Mouse (Mus musculus) liver, embryonic 11.5 days (tissue): Measurements from ENCODE around the gene Adk. TPM values are rescaled to one million over a fixed set of nuclear protein-coding genes. Genes with fewer than 3 reads are reported as not detected.
A peak's percentile ranks its signal among the peaks of the same experiment; 100 is the strongest.

Source experiments
- ATAC-seq: fragments of 200-750 bp; cut with Nextera tagmentation; replicated peaks from 2 replicates; pipeline ENCODE4 v1.8.0; 2017; ENCODE audit warnings: moderate number of reproducible peaks, mild to moderate bottlenecking, moderate TSS enrichment, moderate library complexity; ENCODE audit not compliant: low FRiP score
- DNase-seq: peaks from one replicate; pipeline ENCODE4 v3.0.0-alpha.2; 2017; ENCODE audit warnings: low spot score
- H3K27ac ChIP-seq: fragments of 300-500 bp; sonication (generic); 2 replicates; pipeline ENCODE4 v1.5.1; 2014; ENCODE audit warnings: mild to moderate bottlenecking, low read depth, low read length, control low read depth
- H3K27me3 ChIP-seq: fragments of 300-500 bp; sonication (generic); replicated peaks from 2 replicates; pipeline ENCODE4 v1.6.1; 2014; ENCODE audit warnings: low read length, mixed read lengths; ENCODE audit not compliant: control insufficient read depth, insufficient read depth
- H3K36me3 ChIP-seq: fragments of 300-500 bp; sonication (generic); 2 replicates; pipeline ENCODE4 v1.6.1; 2014; ENCODE audit warnings: mild to moderate bottlenecking, low read length, moderate library complexity, mixed read lengths; ENCODE audit not compliant: control insufficient read depth, insufficient read depth
- H3K4me1 ChIP-seq: fragments of 300-500 bp; sonication (generic); replicated peaks from 2 replicates; pipeline ENCODE4 v1.6.1; 2014; ENCODE audit warnings: low read length, mixed read lengths; ENCODE audit not compliant: control insufficient read depth, insufficient read depth
- H3K4me2 ChIP-seq: fragments of 300-500 bp; sonication (generic); 2 replicates; pipeline ENCODE4 v1.6.1; 2014; ENCODE audit warnings: mild to moderate bottlenecking, control low read depth, moderate library complexity
- H3K4me3 ChIP-seq: fragments of 300-500 bp; sonication (generic); 2 replicates; pipeline ENCODE4 v1.5.1; 2014; ENCODE audit warnings: low read depth, low read length, control low read depth
- H3K9ac ChIP-seq: fragments of 300-500 bp; sonication (generic); 2 replicates; pipeline ENCODE4 v1.6.1; 2014; ENCODE audit warnings: low read depth, low read length, control low read depth
- H3K9me3 ChIP-seq: fragments of 300-500 bp; sonication (generic); 2 replicates; pipeline ENCODE4 v1.6.1; 2016; ENCODE audit warnings: low read length, inconsistent platforms, mixed read lengths; ENCODE audit not compliant: control insufficient read depth
- WGBS: fragments of 180-500 bp; shearing (Covaris S2); extraction: QIAGEN DNeasy Blood & Tissue Kit; methylation state at CpG from one replicate; pipeline ENCODE4 v1.1.7; 2014; 5-methylcytosine and 5-hydroxymethylcytosine counted together
- polyA plus RNA-seq: library from polyadenylated mRNA; unstranded; fragments of >200 nt; fragmentation: Nextera tagmentation; extraction: Ambion mirVana; gene quantifications from 2 replicates; pipeline ENCODE4 v1.2.1, GENCODE M21; 2014

Adk gene
- polyA plus RNA-seq, 1 experiment from 2014 or later, result 253 TPM

GRCm38 (mm10) chr14:21112174-21112573 is 59.8 kb downstream of the Adk start:
- ATAC-seq, result no peak
- Histone ChIP-seq H3K4me1 (0 out of 2 replicates have a peak, but pooled peaks cover 3% of the 10 kb centered on the region), H3K4me2 (no peak overlapping the region), H3K27me3 (no peaks in the 10 kb centered on the region), H3K4me3 (no peak overlapping the region), H3K9me3 (no peaks in the 10 kb centered on the region), H3K9ac (no peak overlapping the region), H3K36me3 (no peaks in the 10 kb centered on the region), H3K27ac (no peak overlapping the region)
- DNase-seq, result no peak
- 78% methylated on average over 5 of the region's 5 CpGs for WGBS

- no peaks in the 10 kb centered on the region for H3K27me3 ChIP-seq
- H3K27ac ChIP-seq, result no peak overlapping the region
- H3K4me1 ChIP-seq, result 0 out of 2 replicates have a peak, but pooled peaks cover 3% of the 10 kb centered on the region
- H3K36me3 ChIP-seq, result no peaks in the 10 kb centered on the region
- H3K4me3 ChIP-seq, result no peak overlapping the region
- no peak overlapping the region; the same call in 1 of the 2 replicates for H3K4me2 ChIP-seq
- no peaks in the 10 kb centered on the region for H3K9me3 ChIP-seq
- ATAC-seq (peak; percentile 52; the same call in 1 of the 2 replicates), DNase-seq (no peak)
- 74% methylated on average over 6 of the region's 6 CpGs for WGBS
- H3K9ac ChIP-seq, result no peak overlapping the region
These were observed 60.4 kb downstream of the Adk start for GRCm38 (mm10) chr14:21112742-21113141.

- H3K36me3 ChIP-seq, result no peaks in the 10 kb centered on the region
- no peaks in the 10 kb centered on the region for H3K9me3 ChIP-seq
- H3K4me2 ChIP-seq, result no peak overlapping the region
- no peak overlapping the region for H3K9ac ChIP-seq
- no peaks in the 10 kb centered on the region for H3K27me3 ChIP-seq
- ATAC-seq (no peak), DNase-seq (no peak)
- no peak overlapping the region for H3K4me3 ChIP-seq
- no peak overlapping the region for H3K27ac ChIP-seq
- peaks cover 3% of the 10 kb centered on the region; the same call in 1 of the 2 replicates for H3K4me1 ChIP-seq
These were observed 62.0 kb downstream of the Adk start for GRCm38 (mm10) chr14:21114339-21114738.

- H3K9me3 ChIP-seq, result no peaks in the 10 kb centered on the region
- 0 out of 2 replicates have a peak overlapping the region, but pooled peaks have one; percentile 3 for H3K4me2 ChIP-seq
- no peak overlapping the region for H3K27ac ChIP-seq
- 67% methylated on average over 4 of the region's 4 CpGs for WGBS
- H3K36me3 ChIP-seq, result no peaks in the 10 kb centered on the region
- no peak overlapping the region for H3K4me3 ChIP-seq
- DNase-seq (no peak), ATAC-seq (no peak)
- H3K27me3 ChIP-seq, result no peaks in the 10 kb centered on the region
- H3K9ac ChIP-seq, result no peak overlapping the region
- peaks cover 3% of the 10 kb centered on the region; the same call in 1 of the 2 replicates for H3K4me1 ChIP-seq
These were observed 62.9 kb downstream of the Adk start for GRCm38 (mm10) chr14:21115318-21115717.

- Histone ChIP-seq H3K4me3 (no peak overlapping the region), H3K4me2 (no peak overlapping the region), H3K9me3 (no peaks in the 10 kb centered on the region), H3K4me1 (peaks cover 3% of the 10 kb centered on the region; the same call in 1 of the 2 replicates), H3K9ac (no peak overlapping the region), H3K36me3 (no peaks in the 10 kb centered on the region), H3K27ac (no peak overlapping the region), H3K27me3 (no peaks in the 10 kb centered on the region)
- ATAC-seq (peak; percentile 48; the same call in 1 of the 2 replicates), DNase-seq (no peak)
- 52% methylated on average over 3 of the region's 3 CpGs for WGBS
These were observed 63.6 kb downstream of the Adk start for GRCm38 (mm10) chr14:21115888-21116460.

- Histone ChIP-seq H3K27me3 (no peaks in the 10 kb centered on the region), H3K27ac (no peak overlapping the region), H3K9ac (no peak overlapping the region), H3K9me3 (no peaks in the 10 kb centered on the region), H3K36me3 (no peaks in the 10 kb centered on the region; the same call in 1 of the 2 replicates), H3K4me2 (no peak overlapping the region), H3K4me3 (no peak overlapping the region), H3K4me1 (no peaks in the 10 kb centered on the region; the same call in 1 of the 2 replicates)
- ATAC-seq, result no peak
- no peak for DNase-seq
- WGBS, result 70% methylated on average over 4 of the region's 4 CpGs
These were observed 65.7 kb downstream of the Adk start for GRCm38 (mm10) chr14:21118095-21118494.

GRCm38 (mm10) chr14:21119653-21120313 is 67.4 kb downstream of the Adk start:
- Histone ChIP-seq H3K36me3 (no peaks in the 10 kb centered on the region; the same call in 1 of the 2 replicates), H3K4me1 (no peaks in the 10 kb centered on the region; the same call in 1 of the 2 replicates), H3K9ac (no peak overlapping the region), H3K4me3 (no peak overlapping the region), H3K27ac (no peak overlapping the region), H3K27me3 (no peaks in the 10 kb centered on the region), H3K4me2 (no peak overlapping the region), H3K9me3 (no peaks in the 10 kb centered on the region)
- no peak for DNase-seq
- 82% methylated on average over 9 of the region's 9 CpGs for WGBS
- ATAC-seq, result no peak

- Histone ChIP-seq H3K4me3 (no peak overlapping the region), H3K4me2 (no peak overlapping the region), H3K27ac (no peak overlapping the region), H3K9me3 (no peaks in the 10 kb centered on the region), H3K27me3 (no peaks in the 10 kb centered on the region), H3K9ac (no peak overlapping the region), H3K36me3 (no peaks in the 10 kb centered on the region; the same call in 1 of the 2 replicates), H3K4me1 (no peaks in the 10 kb centered on the region; the same call in 1 of the 2 replicates)
- 40% methylated on average over 3 of the region's 3 CpGs for WGBS
- no peak for ATAC-seq
- no peak for DNase-seq
These were observed 68.1 kb downstream of the Adk start for GRCm38 (mm10) chr14:21120473-21120872.

GRCm38 (mm10) chr14:21127215-21127614 is 74.8 kb downstream of the Adk start:
- WGBS, result 87% methylated on average over 6 of the region's 6 CpGs
- Histone ChIP-seq H3K9me3 (no peaks in the 10 kb centered on the region), H3K4me3 (no peak overlapping the region), H3K4me1 (no peaks in the 10 kb centered on the region), H3K27ac (no peak overlapping the region), H3K27me3 (no peaks in the 10 kb centered on the region), H3K4me2 (no peak overlapping the region), H3K9ac (no peak overlapping the region), H3K36me3 (no peaks in the 10 kb centered on the region; the same call in 1 of the 2 replicates)
- no peak for DNase-seq
- no peak for ATAC-seq
